Mouse (Mus musculus) lung, adult 10 weeks (tissue): Measurements from ENCODE around the gene Adssl1. TPM values are rescaled to one million over a fixed set of nuclear protein-coding genes. Genes with fewer than 3 reads are reported as not detected.

Experiments used
- polyA plus RNA-seq: library from polyadenylated mRNA; stranded (reverse); fragments of 350-450 nt; fragmentation: Illumina TruSeq; extraction: RNeasy Lipid Tissue Mini Kit (QIAGEN cat#74804); gene quantifications from one replicate; pipeline ENCODE4 v1.2.3, GENCODE M21; 2014; ENCODE audit warnings: low read depth, low replicate concordance; ENCODE audit not compliant: insufficient read depth

Gene Adssl1
- polyA plus RNA-seq = 17.3 TPM

GRCm38 (mm10) chr12:112619686-112620353 lies at the start of gene Adssl1:
Adssl1 (plus strand) TSS chr12:112620045.

GRCm38 (mm10) chr12:112588426-112589256 lies 31.2 kb upstream of the Adssl1 start, which contains the start of gene Inf2:
Inf2 (plus strand) TSS chr12:112588784.

GRCm38 (mm10) chr12:112644180-112644854 lies 24.5 kb downstream of the Adssl1 start, which contains the start of gene Siva1:
Siva1 (plus strand) TSS chr12:112644679.

GRCm38 (mm10) chr12:112674132-112675011 lies 54.5 kb downstream of the Adssl1 start, which contains the start of gene Akt1:
Akt1 (minus strand) TSS chr12:112674884.

GRCm38 (mm10) chr12:112678555-112679026 lies 58.7 kb downstream of the Adssl1 start, which contains the start of gene Zbtb42:
Zbtb42 (plus strand) TSS chr12:112678828.

Other genes starting within 250 kb of the Adssl1 start
- 2.6 TPM for gene A530016L24Rik, start 130.6 kb upstream of the Adssl1 start, polyA plus RNA-seq
- not detected for gene Tmem179, start 103.3 kb upstream of the Adssl1 start, polyA plus RNA-seq
- gene Inf2, start 31.3 kb upstream of the Adssl1 start, polyA plus RNA-seq = 13.3 TPM
- 64.2 TPM for gene Siva1, start 24.6 kb downstream of the Adssl1 start, polyA plus RNA-seq
- gene Akt1, start 54.8 kb downstream of the Adssl1 start, polyA plus RNA-seq = 81.3 TPM
- 11.6 TPM for gene Zbtb42, start 58.8 kb downstream of the Adssl1 start, polyA plus RNA-seq
- gene Cep170b, start 100.4 kb downstream of the Adssl1 start, polyA plus RNA-seq = 15.9 TPM
- gene Pld4, start 140.6 kb downstream of the Adssl1 start, polyA plus RNA-seq = 32.1 TPM
- 4.5 TPM for gene Ahnak2, start 182.6 kb downstream of the Adssl1 start, polyA plus RNA-seq
- 9.5 TPM for gene Clba1, start 188.9 kb downstream of the Adssl1 start, polyA plus RNA-seq
- gene Cdca4, start 209.4 kb downstream of the Adssl1 start, polyA plus RNA-seq = 13.5 TPM
- 4.4 TPM for gene Gpr132, start 248.2 kb downstream of the Adssl1 start, polyA plus RNA-seq